Mouse (Mus musculus) liver, adult 2 months (tissue): ENCODE measurements around the gene Trarg1. TPM values are rescaled to one million over a fixed set of nuclear protein-coding genes. Genes with fewer than 3 reads are reported as not detected.
"Not testable (repeated sequence)": the region's sequence is repeated elsewhere in the genome, so short reads cannot be mapped to it uniquely, and the experiment has no call there.

Experiments
- DNase-seq: peaks from one replicate; pipeline ENCODE4 v3.0.0-alpha.2; 2011; ENCODE audit warnings: low read depth, low spot score; ENCODE audit errors: extremely low read depth
- H3K27ac ChIP-seq: fragments of 200-500 bp; replicated peaks from 2 replicates; pipeline ENCODE4 v1.5.1; 2012; ENCODE audit warnings: low read depth, mild to moderate bottlenecking, control low read depth, inconsistent platforms, low read length; ENCODE audit not compliant: insufficient read depth
- H3K27me3 ChIP-seq: fragments of 200-500 bp; 2 replicates; pipeline ENCODE4 v1.6.1; 2012; ENCODE audit warnings: mild to moderate bottlenecking, moderate library complexity, low read length, inconsistent platforms; ENCODE audit not compliant: control insufficient read depth, insufficient read depth
- H3K36me3 ChIP-seq: fragments of 200-500 bp; 2 replicates; pipeline ENCODE4 v1.6.1; 2012; ENCODE audit warnings: low read length, inconsistent platforms; ENCODE audit not compliant: control insufficient read depth, insufficient read depth
- H3K4me1 ChIP-seq: fragments of 200-500 bp; 2 replicates; pipeline ENCODE4 v1.6.1; 2011; ENCODE audit warnings: low read length; ENCODE audit not compliant: control insufficient read depth, insufficient read depth
- H3K4me3 ChIP-seq: fragments of 200-500 bp; 2 replicates; pipeline ENCODE4 v1.5.1; 2011; ENCODE audit warnings: low read depth, mild to moderate bottlenecking, control low read depth, low read length, moderate library complexity; ENCODE audit not compliant: insufficient read depth
- H3K79me2 ChIP-seq: fragments of 200-500 bp; 2 replicates; pipeline ENCODE4 v1.6.1; 2012; ENCODE audit warnings: inconsistent platforms, mild to moderate bottlenecking, low read length, moderate library complexity; ENCODE audit not compliant: control insufficient read depth, insufficient read depth
- H3K9ac ChIP-seq: fragments of 200-500 bp; 2 replicates; pipeline ENCODE4 v1.6.1; 2012; ENCODE audit warnings: low read depth, mild to moderate bottlenecking, control low read depth, inconsistent platforms, low read length
- CTCF ChIP-seq: fragments of 200-500 bp; IDR thresholded peaks from 2 replicates; pipeline ENCODE4 v1.5.1; 2011; ENCODE audit warnings: low read depth, low read length, control low read depth
- POLR2A ChIP-seq: fragments of 200-500 bp; IDR thresholded peaks from 2 replicates; pipeline ENCODE4 v1.6.1; 2011; ENCODE audit warnings: low read length, control low read depth; ENCODE audit not compliant: insufficient read depth; ENCODE audit errors: extremely low read depth
- WGBS: fragments of 180-500 bp; shearing (Covaris S2); methylation state at CpG from one replicate; pipeline ENCODE4 v1.1.7; 2018; 5-methylcytosine and 5-hydroxymethylcytosine counted together
- polyA plus RNA-seq: library from polyadenylated mRNA; depleted of rRNA; stranded (reverse); fragments of >200 nt; gene quantifications from 2 replicates; pipeline ENCODE4 v1.2.3, GENCODE M21; 2012; rRNA removed
- total RNA-seq: library from RNA; depleted of rRNA; stranded (reverse); fragments of >200 nt; gene quantifications from 2 replicates; pipeline ENCODE4 v1.2.3, GENCODE M21; 2014; rRNA removed

Gene Trarg1
- total RNA-seq, result 0.13 and 0.18 TPM in 2 replicates
- polyA plus RNA-seq, result 0.09 and 0.10 TPM in 2 replicates

- WGBS, result 50% methylated on average over 8 of the region's 8 CpGs
- peak within 1 kb of the TSS; percentile 26; the same call in 1 of the 2 replicates for H3K9ac ChIP-seq
- H3K27me3 ChIP-seq, DNase-seq, H3K4me1 ChIP-seq, H3K79me2 ChIP-seq, H3K36me3 ChIP-seq, H3K27ac ChIP-seq: not testable (repeated sequence)
- peak within 1 kb of the TSS; percentile 5 for H3K4me3 ChIP-seq
These were observed at the start of gene Trarg1 for GRCm38 (mm10) chr11:76679508-76679907. Gene Trarg1 (plus strand): TSS chr11:76679808.

- WGBS, result 52% methylated on average over 2 of the region's 2 CpGs
- Histone ChIP-seq H3K27ac (no peak overlapping the region), H3K79me2 (no peaks in the 10 kb centered on the region), H3K27me3 (no peaks in the 10 kb centered on the region), H3K4me3 (no peak overlapping the region), H3K9ac (no peak overlapping the region), H3K4me1 (no peaks in the 10 kb centered on the region), H3K36me3 (no peaks in the 10 kb centered on the region)
- no peak for TF ChIP-seq CTCF
- TF ChIP-seq POLR2A, result no peak
- no peak for DNase-seq
These were observed 49.6 kb upstream of the Trarg1 start for GRCm38 (mm10) chr11:76630023-76630422.

DNA sequence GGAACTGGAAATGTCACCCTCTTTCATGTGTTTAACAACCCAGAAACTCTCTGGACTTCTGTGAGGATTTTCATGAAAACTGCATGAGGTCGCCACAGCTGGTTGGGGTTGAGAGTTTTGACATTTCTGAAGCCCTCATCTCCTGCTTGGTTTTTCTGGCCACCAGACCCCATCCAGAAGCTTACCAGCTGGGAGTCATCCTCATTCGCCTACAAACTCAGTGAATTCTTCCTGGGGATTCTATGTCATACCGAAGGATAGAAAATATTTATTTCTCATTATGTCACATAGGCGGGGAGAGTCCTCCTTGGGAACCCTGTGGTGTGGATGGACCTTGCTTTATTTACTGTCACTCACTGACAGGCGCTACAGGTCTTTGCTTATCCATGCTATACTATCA lies 49.1 kb upstream of the Trarg1 start:
- Histone ChIP-seq H3K36me3 (no peaks in the 10 kb centered on the region), H3K27ac (no peak overlapping the region), H3K4me1 (no peaks in the 10 kb centered on the region), H3K4me3 (no peak overlapping the region), H3K27me3 (no peaks in the 10 kb centered on the region), H3K9ac (no peak overlapping the region), H3K79me2 (no peaks in the 10 kb centered on the region)
- no peak for DNase-seq
- 77% methylated on average over 5 of the region's 5 CpGs for WGBS
- TF ChIP-seq POLR2A (no peak), CTCF (no peak)

DNA sequence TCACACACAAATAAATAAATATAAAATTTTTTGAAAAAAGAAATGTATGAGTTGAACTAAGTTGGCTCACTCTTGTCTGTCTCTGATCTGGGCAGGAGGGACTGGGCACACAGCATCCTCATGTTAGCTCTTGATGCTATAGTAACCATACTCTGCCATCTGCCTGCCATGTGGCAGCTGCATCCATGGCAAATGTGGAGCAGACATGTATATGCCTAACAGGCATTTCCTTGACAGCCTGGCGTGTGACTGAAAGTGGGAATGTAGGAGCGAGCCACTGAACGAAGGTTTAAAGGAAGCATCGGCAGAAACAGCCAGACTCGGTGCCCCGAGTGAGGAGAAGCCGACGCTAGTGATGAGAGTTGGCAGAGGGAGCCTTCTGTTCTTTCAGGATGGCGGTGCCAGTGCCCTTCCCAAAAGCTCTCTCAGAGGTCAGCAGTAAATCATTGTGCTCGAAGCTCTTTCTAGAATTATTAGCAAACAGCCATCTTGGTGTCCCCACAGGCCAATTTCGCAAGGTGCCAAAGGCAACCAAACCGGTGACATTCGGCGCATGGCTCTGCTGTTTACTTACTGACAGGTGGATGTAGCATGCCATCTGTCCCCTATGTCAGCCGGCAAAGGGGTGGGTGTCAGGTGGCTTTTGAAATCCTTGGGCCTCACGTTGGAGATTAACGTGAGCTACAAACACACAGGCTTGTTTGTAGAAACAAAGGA lies 40.2 kb upstream of the Trarg1 start:
- DNase-seq, result no peak
- Histone ChIP-seq H3K27me3 (no peaks in the 10 kb centered on the region), H3K4me3 (no peak overlapping the region), H3K27ac (no peak overlapping the region), H3K4me1 (no peaks in the 10 kb centered on the region), H3K9ac (no peak overlapping the region), H3K36me3 (no peaks in the 10 kb centered on the region), H3K79me2 (no peaks in the 10 kb centered on the region)
- 68% methylated on average over 17 of the region's 17 CpGs for WGBS
- TF ChIP-seq POLR2A (no peak), CTCF (no peak)

GRCm38 (mm10) chr11:76640231-76640630 lies 39.4 kb upstream of the Trarg1 start:
- 75% methylated on average over 4 of the region's 4 CpGs for WGBS
- no peak for DNase-seq

DNA sequence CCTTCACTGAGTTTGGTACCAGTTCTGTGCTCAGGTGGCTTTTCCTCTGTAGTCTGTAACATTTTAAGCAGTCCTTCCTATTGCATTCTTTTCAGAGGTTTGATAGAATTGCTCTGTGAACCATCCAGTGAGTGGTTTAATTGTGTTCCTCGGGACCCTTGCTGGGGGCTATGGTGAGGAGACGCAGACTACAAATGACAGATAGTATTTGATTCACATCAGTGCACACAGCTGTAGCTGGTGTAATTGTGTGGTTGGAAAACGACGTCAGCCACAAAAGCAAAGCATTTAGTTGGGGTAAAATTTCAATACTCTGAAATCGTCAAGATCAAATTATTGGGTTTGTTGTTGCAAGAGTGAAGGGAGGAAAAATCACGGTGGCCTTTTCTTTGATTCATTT lies 35.4 kb upstream of the Trarg1 start:
- no peaks in the 10 kb centered on the region for H3K4me1 ChIP-seq
- no peak overlapping the region for H3K9ac ChIP-seq
- no peaks in the 10 kb centered on the region for H3K79me2 ChIP-seq
- WGBS, result 89% methylated on average over 6 of the region's 6 CpGs
- H3K27me3 ChIP-seq, result no peaks in the 10 kb centered on the region
- no peak for TF ChIP-seq CTCF
- no peak for TF ChIP-seq POLR2A
- H3K36me3 ChIP-seq, result no peaks in the 10 kb centered on the region
- no peak overlapping the region for H3K4me3 ChIP-seq
- no peak overlapping the region for H3K27ac ChIP-seq
- no peak for DNase-seq

More at GRCm38 (mm10) chr11:76640231-76640630, 39.4 kb upstream of the Trarg1 start:
- no peak for TF ChIP-seq POLR2A
- no peak for TF ChIP-seq CTCF
- no peak overlapping the region for H3K9ac ChIP-seq
- H3K27ac ChIP-seq, result no peak overlapping the region
- H3K4me1 ChIP-seq, result no peaks in the 10 kb centered on the region
- H3K27me3 ChIP-seq, result no peaks in the 10 kb centered on the region
- H3K79me2 ChIP-seq, result no peaks in the 10 kb centered on the region
- H3K4me3 ChIP-seq, result no peak overlapping the region
- H3K36me3 ChIP-seq, result no peaks in the 10 kb centered on the region
